Mouse (Mus musculus) B cell, adult 2 months (primary cell): ENCODE measurements around the gene AA467197.

ENCODE experiments used
- DNase-seq, 2 experiments: peaks; one replicate each; pipeline ENCODE4 v3.0.0; 2022

The AA467197 gene

GRCm38 (mm10) chr2:122638673-122639072 is 1.9 kb downstream of the AA467197 start:
- no peak for DNase-seq

GRCm38 (mm10) chr2:122652096-122653084 is 15.6 kb downstream of the AA467197 start:
- peak; percentile 82 to 83 for DNase-seq

- no peak for DNase-seq
Observed at GRCm38 (mm10) chr2:122656052-122656451, 19.3 kb downstream of the AA467197 start.

- DNase-seq, result no peak
Observed at GRCm38 (mm10) chr2:122656767-122657166, 20.0 kb downstream of the AA467197 start.

- no peak for DNase-seq
Observed at GRCm38 (mm10) chr2:122657707-122658524, 21.1 kb downstream of the AA467197 start.

- DNase-seq, result no peak
Observed at GRCm38 (mm10) chr2:122659825-122660224, 23.0 kb downstream of the AA467197 start.

- no peak for DNase-seq
Observed at GRCm38 (mm10) chr2:122665253-122665972, 28.6 kb downstream of the AA467197 start.

GRCm38 (mm10) chr2:122665973-122666875 is 29.4 kb downstream of the AA467197 start:
- peak; percentile 67 to 70 for DNase-seq

GRCm38 (mm10) chr2:122667856-122668255 is 31.1 kb downstream of the AA467197 start:
- peak; percentile 67 to 72 for DNase-seq

GRCm38 (mm10) chr2:122671714-122672113 is 34.9 kb downstream of the AA467197 start:
- DNase-seq, result no peak

GRCm38 (mm10) chr2:122672841-122673240 is 36.1 kb downstream of the AA467197 start:
- no peak for DNase-seq

- no peak for DNase-seq
Observed at GRCm38 (mm10) chr2:122675126-122675525, 38.3 kb downstream of the AA467197 start.

GRCm38 (mm10) chr2:122681379-122682137 is 44.8 kb downstream of the AA467197 start:
- DNase-seq, result no peak

- DNase-seq, result no peak
Observed at GRCm38 (mm10) chr2:122682520-122682919, 45.7 kb downstream of the AA467197 start.

GRCm38 (mm10) chr2:122683641-122684040 is 46.9 kb downstream of the AA467197 start:
- no peak for DNase-seq

GRCm38 (mm10) chr2:122686665-122687064 is 49.9 kb downstream of the AA467197 start:
- no peak for DNase-seq
